Mouse (Mus musculus): ENCODE data around the gene Epb41l2.

GRCm38 (mm10) chr10:25397767-25398690 lies 38.4 kb downstream of the Epb41l2 start:
- TF ChIP-seq POLR2A (IDR thresholded peaks at IDR 0.05; ENCODE audit: insufficient read depth, low read length) = no peak
- TF ChIP-seq EP300 (IDR thresholded peaks at IDR 0.05; ENCODE audit: insufficient read depth, low read depth, low read length) = no peak

Data from ES-Bruce4 (cell line).